Mouse (Mus musculus) neural tube, embryonic 15.5 days (tissue): ENCODE results near the gene Nedd4. TPM values are rescaled to one million over a fixed set of nuclear protein-coding genes. Genes with fewer than 3 reads are reported as not detected.
"Not testable (repeated sequence)": the region's sequence is repeated elsewhere in the genome, so short reads cannot be mapped to it uniquely, and the experiment has no call there.

Source experiments
- ATAC-seq: fragments of 200-750 bp; cut with Nextera tagmentation; 2 replicates; pipeline ENCODE4 v1.8.0; 2017; ENCODE audit warnings: mild to moderate bottlenecking, moderate TSS enrichment, moderate library complexity; ENCODE audit not compliant: low FRiP score
- H3K27ac ChIP-seq: fragments of 300-500 bp; sonication (generic); replicated peaks from 2 replicates; pipeline ENCODE4 v1.5.1; 2015; ENCODE audit warnings: mild to moderate bottlenecking, inconsistent platforms
- H3K27me3 ChIP-seq: fragments of 300-500 bp; sonication (generic); replicated peaks from 2 replicates; pipeline ENCODE4 v1.6.1; 2015; ENCODE audit warnings: inconsistent platforms
- H3K36me3 ChIP-seq: fragments of 300-500 bp; sonication (generic); 2 replicates; pipeline ENCODE4 v1.6.1; 2015; ENCODE audit warnings: inconsistent platforms
- H3K4me1 ChIP-seq: fragments of 300-500 bp; sonication (generic); 2 replicates; pipeline ENCODE4 v1.6.1; 2015; ENCODE audit warnings: inconsistent platforms
- H3K4me2 ChIP-seq: fragments of 300-500 bp; sonication (generic); 2 replicates; pipeline ENCODE4 v1.6.1; 2015; ENCODE audit warnings: inconsistent platforms, mild to moderate bottlenecking, moderate library complexity
- H3K4me3 ChIP-seq: fragments of 300-500 bp; sonication (generic); replicated peaks from 2 replicates; pipeline ENCODE4 v1.5.1; 2015; ENCODE audit warnings: mild to moderate bottlenecking, inconsistent platforms
- H3K9ac ChIP-seq: fragments of 300-500 bp; sonication (generic); replicated peaks from 2 replicates; pipeline ENCODE4 v1.6.1; 2015; ENCODE audit warnings: mild to moderate bottlenecking, inconsistent platforms
- H3K9me3 ChIP-seq: fragments of 300-500 bp; sonication (generic); replicated peaks from 2 replicates; pipeline ENCODE4 v1.6.1; 2016; ENCODE audit warnings: inconsistent platforms
- WGBS: fragments of 180-500 bp; shearing (Covaris S2); methylation state at CpG from one replicate; pipeline ENCODE4 v1.1.7; 2015; ENCODE audit warnings: mixed read lengths; 5-methylcytosine and 5-hydroxymethylcytosine counted together
- polyA plus RNA-seq: library from polyadenylated mRNA; unstranded; fragments of >200 nt; fragmentation: Nextera tagmentation; extraction: Ambion mirVana; gene quantifications from 2 replicates; pipeline ENCODE4 v1.2.1, GENCODE M21; 2015

Nedd4 gene
- polyA plus RNA-seq, 1 experiment from 2014 or later, result 375 TPM

DNA sequence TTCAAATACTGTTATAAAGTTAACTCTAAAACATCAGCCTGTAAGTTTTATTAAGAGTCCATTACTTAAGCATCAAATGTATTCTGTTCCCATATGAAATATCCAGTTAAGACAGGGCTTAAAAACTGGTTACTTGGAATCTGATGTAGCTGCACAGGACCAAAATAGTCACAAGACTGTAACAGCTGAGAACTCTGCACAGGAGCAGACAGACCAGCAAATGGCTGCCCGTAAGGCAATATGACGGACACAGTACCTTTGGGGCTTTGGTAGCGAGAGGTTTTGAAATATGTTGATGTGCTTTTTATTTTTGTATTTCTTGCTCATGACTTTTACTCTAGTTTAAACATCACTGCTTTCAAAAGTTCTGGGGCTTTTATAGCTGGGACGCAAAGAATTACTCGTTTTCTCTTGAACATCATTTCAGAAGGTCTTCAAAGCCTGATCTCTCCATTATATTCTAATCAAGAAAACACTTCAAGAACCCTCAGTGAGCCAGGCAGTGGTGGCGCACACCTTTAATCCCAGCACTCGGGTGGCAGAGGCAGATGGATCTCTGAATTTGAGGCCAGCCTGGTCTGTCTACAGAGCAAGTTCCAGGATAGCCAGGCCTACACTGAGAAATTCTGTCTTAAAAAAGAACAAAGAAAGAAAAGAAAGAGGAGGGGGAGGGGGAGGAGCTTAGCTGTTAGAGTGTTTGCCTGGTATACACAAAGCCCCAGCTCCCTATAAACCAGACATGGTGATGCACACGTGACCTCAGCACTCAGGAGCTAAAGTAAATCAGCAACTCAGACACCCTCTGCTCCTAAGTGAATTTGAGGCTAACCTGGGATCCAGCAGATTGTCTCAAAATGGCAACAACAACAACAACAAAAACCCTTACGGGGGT lies 22.9 kb upstream of the Nedd4 start:
- ATAC-seq, result peak; percentile 89
- Histone ChIP-seq H3K9me3 (no peaks in the 10 kb centered on the region), H3K36me3 (no peaks in the 10 kb centered on the region), H3K27me3 (no peaks in the 10 kb centered on the region), H3K4me2 (peak overlapping the region; percentile 58), H3K27ac (peak overlapping the region; percentile 90), H3K4me3 (peak overlapping the region; percentile 32), H3K9ac (peak overlapping the region; percentile 53), H3K4me1 (peaks cover 29% of the 10 kb centered on the region)
- WGBS, result 33% methylated on average over 9 of the region's 9 CpGs

DNA sequence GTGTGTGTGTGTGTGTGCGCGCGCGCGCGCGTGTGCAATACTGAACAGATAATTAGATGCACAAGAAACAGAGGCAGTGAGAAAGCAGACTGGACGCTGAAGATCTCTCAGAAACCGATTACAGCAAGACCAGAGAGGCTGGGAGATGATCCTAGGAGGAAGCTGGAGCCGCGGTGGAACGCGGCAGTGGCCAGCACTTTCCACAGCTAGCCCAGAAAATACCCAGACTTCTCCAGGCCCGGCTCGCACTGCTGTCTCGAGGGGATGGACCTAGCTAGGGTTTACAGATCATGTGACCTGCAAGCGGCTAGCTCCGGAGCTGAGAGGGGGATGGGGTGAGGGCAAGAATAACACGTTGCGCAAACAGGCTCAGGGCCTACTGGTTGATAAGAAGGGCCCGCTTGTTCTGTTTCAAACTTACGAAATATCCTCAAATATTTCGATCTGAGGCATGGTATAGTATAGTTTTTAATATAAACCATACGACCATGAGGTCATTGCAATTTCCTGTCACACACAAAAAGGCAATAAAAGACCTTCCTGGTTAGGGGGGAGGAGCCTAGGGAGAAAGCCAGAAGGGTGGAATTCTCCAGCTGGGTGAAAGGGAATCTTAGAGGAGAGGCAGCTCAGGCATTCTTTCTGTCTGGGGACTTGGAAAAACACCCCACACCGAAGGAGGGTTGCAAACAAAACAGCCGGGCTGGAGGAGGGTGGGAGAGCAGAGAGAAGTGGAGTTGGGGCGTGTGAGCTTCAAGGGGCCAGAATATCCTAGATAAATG lies 22.1 kb upstream of the Nedd4 start:
- under 1% methylated on average over 27 of the region's 27 CpGs for WGBS
- H3K9me3 ChIP-seq, result no peaks in the 10 kb centered on the region
- ATAC-seq, result peak; percentile 92

DNA sequence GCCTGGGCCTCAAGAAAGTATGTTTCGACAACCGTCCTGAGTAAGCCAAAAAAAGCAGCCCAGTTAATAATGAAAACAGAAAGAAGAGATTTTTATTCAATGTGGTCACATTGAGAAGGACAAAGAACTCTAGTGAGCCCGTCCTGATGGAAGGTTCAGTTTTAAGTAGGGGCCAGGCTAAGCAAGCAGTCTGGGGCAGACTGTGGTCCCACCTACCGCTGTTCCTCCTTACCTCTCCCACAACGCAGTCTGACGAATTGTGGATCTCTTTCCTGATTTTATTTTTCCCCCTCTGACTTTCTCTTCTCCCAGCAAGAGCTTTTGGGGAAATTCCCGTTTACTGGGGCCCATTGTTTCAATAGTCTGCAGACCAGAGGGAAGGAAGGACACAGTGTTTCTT lies 21.5 kb upstream of the Nedd4 start:
- H3K4me2 ChIP-seq, result peak overlapping the region; percentile 58
- peaks cover 29% of the 10 kb centered on the region for H3K4me1 ChIP-seq
- H3K36me3 ChIP-seq, result no peaks in the 10 kb centered on the region
- WGBS, result 17% methylated on average over 7 of the region's 7 CpGs
- 0 out of 2 replicates have a peak, but pooled peaks have one; percentile 16 for ATAC-seq
- no peak overlapping the region for H3K4me3 ChIP-seq
- H3K9me3 ChIP-seq, result no peaks in the 10 kb centered on the region
- H3K27ac ChIP-seq, result peak overlapping the region; percentile 90
- no peaks in the 10 kb centered on the region for H3K27me3 ChIP-seq
- peak overlapping the region; percentile 53 for H3K9ac ChIP-seq

More for the DNA sequence above, 22.1 kb upstream of the Nedd4 start:
- Histone ChIP-seq H3K27ac (peak overlapping the region; percentile 90), H3K4me2 (peak overlapping the region; percentile 58), H3K27me3 (no peaks in the 10 kb centered on the region), H3K4me3 (peak overlapping the region; percentile 32), H3K36me3 (no peaks in the 10 kb centered on the region), H3K4me1 (peaks cover 29% of the 10 kb centered on the region), H3K9ac (peak overlapping the region; percentile 53)

DNA sequence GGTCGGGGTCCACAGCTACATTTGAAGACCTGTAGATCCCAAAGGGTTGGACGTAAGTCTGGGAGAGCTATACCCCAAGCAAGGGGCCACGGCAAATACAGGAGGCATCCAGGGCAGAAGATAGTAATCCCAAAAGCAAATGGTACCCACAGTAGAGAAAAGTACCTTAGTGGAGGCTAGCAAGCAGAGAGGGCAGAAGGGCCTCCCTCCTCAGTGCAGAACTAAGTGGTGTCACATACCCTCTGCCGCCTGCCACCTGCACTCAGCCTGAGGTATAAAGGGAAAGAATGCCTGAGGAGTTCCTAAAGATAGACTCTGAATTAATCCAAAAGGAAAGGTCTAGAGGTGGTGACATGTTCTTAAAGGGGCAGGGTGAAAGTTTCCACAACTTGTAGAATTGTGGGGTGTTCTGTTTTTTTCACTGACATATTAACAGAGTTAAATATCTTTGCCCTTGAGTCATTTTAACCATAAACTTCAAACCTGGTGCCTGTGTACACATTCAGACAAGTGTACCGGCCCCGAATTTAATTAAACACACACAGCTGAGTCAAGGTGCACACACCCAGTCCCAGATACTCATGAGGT lies 21.0 kb upstream of the Nedd4 start:
- no peak for ATAC-seq
- Histone ChIP-seq H3K9me3 (no peaks in the 10 kb centered on the region), H3K4me3 (no peak overlapping the region), H3K4me2 (no peak overlapping the region), H3K36me3 (no peaks in the 10 kb centered on the region), H3K27me3 (no peaks in the 10 kb centered on the region), H3K9ac (no peak overlapping the region), H3K27ac (peak overlapping the region; percentile 90), H3K4me1 (peaks cover 29% of the 10 kb centered on the region)
- 68% methylated on average over 6 of the region's 6 CpGs for WGBS

DNA sequence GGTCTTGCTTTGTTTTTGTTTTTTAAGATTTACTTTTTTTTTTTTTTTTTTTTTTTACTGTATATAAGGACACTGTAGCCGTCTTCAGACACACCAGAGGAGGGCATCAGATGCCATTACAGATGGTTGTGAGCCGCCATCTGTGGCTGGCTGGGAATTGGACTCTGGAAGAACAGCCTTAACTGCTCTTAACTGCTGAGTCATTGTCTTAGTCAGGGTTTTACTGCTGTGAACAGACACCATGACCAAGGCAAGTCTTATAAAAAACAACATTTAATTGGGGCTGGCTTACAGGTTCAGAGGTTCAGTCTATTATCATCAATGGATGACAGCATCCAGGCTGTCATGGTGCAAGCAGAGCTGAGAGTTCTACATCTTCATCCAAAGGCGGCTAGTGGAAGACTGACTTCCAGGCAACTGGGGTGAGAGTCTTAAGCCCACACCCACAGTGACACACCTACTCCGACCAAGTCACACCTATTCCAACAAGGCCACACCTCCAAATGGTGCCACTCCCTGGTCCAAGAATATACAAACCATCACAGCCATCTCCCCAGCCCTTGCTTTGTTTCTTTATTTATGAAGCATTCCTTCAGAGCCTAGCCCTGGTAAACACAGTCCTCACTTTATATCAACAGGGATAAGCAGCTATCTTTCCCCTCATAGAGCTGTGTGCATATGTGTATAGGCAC lies 19.2 kb upstream of the Nedd4 start:
- not testable (repeated sequence) for H3K4me2 ChIP-seq, H3K9me3 ChIP-seq, H3K36me3 ChIP-seq, H3K9ac ChIP-seq, ATAC-seq, H3K27ac ChIP-seq, H3K4me3 ChIP-seq, H3K27me3 ChIP-seq
- WGBS, result 88% methylated on average over 4 of the region's 4 CpGs
- H3K4me1 ChIP-seq, result peaks cover 29% of the 10 kb centered on the region

DNA sequence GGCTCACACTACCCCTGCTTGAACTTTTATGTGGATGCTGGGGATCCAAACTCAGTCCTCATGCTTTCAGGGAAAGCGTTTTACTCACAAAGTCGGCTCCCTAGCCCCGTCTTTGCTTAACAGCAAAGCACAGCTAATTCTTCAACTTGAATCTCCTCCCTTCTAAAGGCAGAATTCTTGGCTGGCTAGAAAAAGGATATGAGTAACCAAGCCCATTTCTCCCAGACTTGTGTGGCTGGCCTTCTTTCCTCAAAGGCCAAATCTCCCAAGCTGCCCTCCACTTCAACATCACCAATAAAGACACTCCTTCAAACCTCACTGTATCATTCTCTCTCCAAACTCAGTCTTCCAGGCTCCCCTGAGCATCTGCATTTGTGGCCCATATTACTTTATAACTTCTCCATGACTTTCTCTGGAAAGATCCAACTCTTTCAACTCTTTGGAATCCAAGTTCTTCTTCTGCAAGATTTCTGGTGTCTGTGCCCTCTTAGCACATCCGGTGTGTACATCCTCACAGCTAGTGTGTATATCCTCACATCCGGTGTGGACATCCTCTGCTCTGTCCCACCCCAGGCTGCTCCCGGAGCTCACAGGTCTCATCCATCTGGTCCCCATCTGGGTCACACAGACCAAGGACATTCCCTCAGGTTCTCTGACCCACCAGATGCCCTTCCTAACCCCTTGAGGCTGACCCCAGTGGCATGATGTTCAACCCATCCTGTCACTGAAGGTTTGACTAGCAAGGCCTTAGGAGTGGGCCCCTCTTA lies 18.3 kb upstream of the Nedd4 start:
- Histone ChIP-seq H3K36me3 (no peaks in the 10 kb centered on the region), H3K4me3 (no peak overlapping the region), H3K4me1 (peaks cover 29% of the 10 kb centered on the region), H3K4me2 (no peak overlapping the region), H3K27me3 (no peaks in the 10 kb centered on the region), H3K27ac (no peak overlapping the region; the same call in 1 of the 2 replicates), H3K9me3 (no peaks in the 10 kb centered on the region), H3K9ac (no peak overlapping the region)
- 85% methylated on average over 6 of the region's 6 CpGs for WGBS
- ATAC-seq, result no peak

DNA sequence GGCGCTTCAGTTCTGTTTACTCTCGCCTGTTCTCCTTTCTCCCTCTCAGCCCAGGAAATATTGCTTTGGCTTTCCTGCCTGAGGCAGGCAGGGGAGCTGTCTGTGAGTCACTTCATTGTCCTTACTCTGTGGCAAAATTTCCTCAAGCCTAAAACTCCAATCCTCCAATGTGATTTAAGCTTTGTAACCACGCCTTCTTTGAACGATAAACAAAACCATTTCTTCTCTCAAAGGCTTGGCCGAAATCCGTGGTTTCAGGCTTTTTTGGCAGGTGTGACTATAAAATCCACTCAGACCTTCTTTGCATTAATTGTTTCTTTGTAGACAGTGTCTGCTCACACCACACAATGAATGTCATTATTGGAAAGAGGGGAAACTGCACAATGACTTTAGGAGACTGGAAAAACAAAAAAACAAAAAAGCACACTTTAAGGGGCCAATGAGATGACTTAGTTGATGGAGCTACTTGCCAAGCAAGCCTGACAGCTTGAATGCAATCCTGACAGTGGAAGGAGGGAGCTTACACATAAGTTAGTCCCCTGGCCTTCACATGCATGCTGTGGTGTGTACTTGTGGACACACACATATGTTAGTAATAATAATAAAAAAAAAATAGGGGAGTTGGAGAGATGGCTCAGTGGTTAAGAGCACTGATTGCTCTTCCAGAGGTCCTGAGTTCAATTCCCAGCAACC lies 17.6 kb upstream of the Nedd4 start:
- Histone ChIP-seq H3K4me3 (no peak overlapping the region), H3K27ac (no peak overlapping the region; the same call in 1 of the 2 replicates), H3K4me1 (peaks cover 22% of the 10 kb centered on the region), H3K9ac (no peak overlapping the region), H3K9me3 (no peaks in the 10 kb centered on the region), H3K36me3 (no peaks in the 10 kb centered on the region), H3K4me2 (no peak overlapping the region), H3K27me3 (no peaks in the 10 kb centered on the region)
- no peak for ATAC-seq
- WGBS, result 24% methylated on average over 6 of the region's 6 CpGs

DNA sequence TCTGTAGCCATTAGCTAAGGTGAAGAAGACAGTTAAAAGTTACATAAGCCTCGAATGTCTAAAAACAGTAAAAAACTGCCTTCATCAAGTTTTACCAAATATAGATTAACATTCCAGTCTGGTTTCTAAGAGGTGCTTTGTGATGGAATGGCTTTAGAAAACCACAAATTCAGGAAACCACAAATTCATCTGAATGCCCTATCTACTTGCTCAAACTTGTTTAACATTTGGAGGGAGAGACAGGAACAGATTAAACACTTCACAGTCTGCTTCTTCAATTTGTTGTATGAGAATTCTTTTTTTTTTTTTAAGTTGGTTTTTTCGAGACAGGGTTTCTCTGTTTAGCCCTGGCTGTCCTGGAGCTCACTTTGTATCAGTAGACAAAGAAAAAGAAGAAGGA lies 12.4 kb upstream of the Nedd4 start:
- WGBS, result 72% methylated on average over 2 of the region's 2 CpGs
- ATAC-seq, result no peak

DNA sequence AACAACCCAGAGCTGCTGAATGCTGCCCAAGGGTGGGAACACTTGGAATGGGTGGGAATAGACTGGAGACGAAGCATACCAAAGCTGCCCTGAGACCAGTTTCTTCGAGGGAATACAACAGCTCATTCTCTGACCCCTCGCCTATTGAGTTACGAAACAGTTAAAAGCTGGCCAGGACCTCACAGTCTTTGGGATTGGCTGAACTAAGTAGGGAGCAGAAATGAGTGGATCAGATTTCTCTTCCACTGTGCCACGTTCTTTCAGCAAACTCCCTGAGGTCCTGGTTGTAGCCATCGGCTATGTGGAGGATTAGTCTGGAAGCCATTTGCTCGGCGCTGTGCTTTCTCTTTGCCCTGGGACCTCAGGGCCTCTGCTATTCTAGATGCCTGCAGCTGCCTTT lies 9.2 kb upstream of the Nedd4 start:
- no peak overlapping the region for H3K9ac ChIP-seq
- no peak overlapping the region for H3K4me3 ChIP-seq
- no peaks in the 10 kb centered on the region for H3K36me3 ChIP-seq
- no peaks in the 10 kb centered on the region; the same call in 1 of the 2 replicates for H3K4me1 ChIP-seq
- no peak for ATAC-seq
- 27% methylated on average over 8 of the region's 8 CpGs for WGBS
- no peaks in the 10 kb centered on the region for H3K27me3 ChIP-seq
- H3K27ac ChIP-seq, result peak overlapping the region; percentile 28; the same call in 1 of the 2 replicates
- no peaks in the 10 kb centered on the region for H3K9me3 ChIP-seq
- H3K4me2 ChIP-seq, result no peak overlapping the region

More for the DNA sequence above, 12.4 kb upstream of the Nedd4 start:
- Histone ChIP-seq H3K27ac (no peak overlapping the region), H3K4me2 (no peak overlapping the region), H3K9ac (no peak overlapping the region), H3K4me1 (no peaks in the 10 kb centered on the region; the same call in 1 of the 2 replicates), H3K9me3 (no peaks in the 10 kb centered on the region), H3K27me3 (no peaks in the 10 kb centered on the region), H3K4me3 (no peak overlapping the region), H3K36me3 (no peaks in the 10 kb centered on the region)

DNA sequence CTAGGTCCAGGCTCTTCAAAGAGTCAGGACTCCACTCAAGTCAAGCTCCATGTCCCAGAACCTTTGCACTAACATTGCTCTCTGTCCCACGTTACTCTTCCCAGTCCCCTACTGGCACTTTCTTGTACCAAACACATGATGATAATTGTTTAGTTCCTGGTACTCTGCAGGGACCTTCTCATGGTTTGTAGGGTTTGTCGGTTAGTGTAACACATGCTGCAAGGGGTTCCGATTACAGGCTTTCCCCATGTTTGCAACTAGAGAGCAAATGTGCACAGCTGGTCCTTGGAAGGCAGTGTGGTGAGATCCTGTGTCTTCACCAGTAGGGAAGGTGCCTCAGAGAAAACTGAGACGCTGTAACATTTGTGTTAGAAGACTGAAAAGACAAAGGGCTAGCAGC lies 8.6 kb upstream of the Nedd4 start:
- Histone ChIP-seq H3K9me3 (no peaks in the 10 kb centered on the region), H3K27ac (no peak overlapping the region; the same call in 1 of the 2 replicates), H3K9ac (no peak overlapping the region), H3K27me3 (no peaks in the 10 kb centered on the region), H3K4me3 (no peak overlapping the region), H3K4me2 (no peak overlapping the region), H3K4me1 (no peaks in the 10 kb centered on the region; the same call in 1 of the 2 replicates), H3K36me3 (no peaks in the 10 kb centered on the region)
- ATAC-seq, result no peak
- WGBS, result 61% methylated on average over 4 of the region's 4 CpGs
